Mouse (Mus musculus) lung, postnatal 4 days (tissue): Measurements from ENCODE around the gene Sgf29.
A peak's percentile ranks its signal among the peaks of the same experiment; 100 is the strongest.

Source experiments
- DNase-seq, 2 experiments: peaks; one replicate each; pipeline ENCODE4 v3.0.0; 2021

Gene Sgf29

GRCm38 (mm10) chr7:126649231-126650051 lies at the start of gene Sgf29:
Gene Sgf29, plus strand, starts transcription at chr7:126649309.
- peak; percentile 94 to 95 for DNase-seq

GRCm38 (mm10) chr7:126601896-126602295 lies 47.2 kb upstream of the Sgf29 start:
- no peak for DNase-seq

GRCm38 (mm10) chr7:126602650-126603049 lies 46.5 kb upstream of the Sgf29 start:
- DNase-seq: no peak

- no peak for DNase-seq
Observed at GRCm38 (mm10) chr7:126606611-126607010, 42.5 kb upstream of the Sgf29 start.

GRCm38 (mm10) chr7:126607064-126607463 lies 42.0 kb upstream of the Sgf29 start:
- DNase-seq: peak; percentile 55 to 70

- no peak for DNase-seq
Observed at GRCm38 (mm10) chr7:126607796-126608195, 41.3 kb upstream of the Sgf29 start.

GRCm38 (mm10) chr7:126612736-126613135 lies 36.4 kb upstream of the Sgf29 start:
- DNase-seq: no peak

GRCm38 (mm10) chr7:126616707-126617106 lies 32.4 kb upstream of the Sgf29 start:
- no peak for DNase-seq

GRCm38 (mm10) chr7:126619559-126620275 lies 29.4 kb upstream of the Sgf29 start:
- no peak for DNase-seq

GRCm38 (mm10) chr7:126621452-126622359 lies 27.4 kb upstream of the Sgf29 start:
- DNase-seq: peak; percentile 46 to 68

- DNase-seq: no peak
Observed at GRCm38 (mm10) chr7:126623381-126623780, 25.7 kb upstream of the Sgf29 start.

GRCm38 (mm10) chr7:126624774-126625173 lies 24.3 kb upstream of the Sgf29 start:
- peak; percentile 39 to 49 for DNase-seq

- DNase-seq: peak; percentile 86 to 93
Observed at GRCm38 (mm10) chr7:126625369-126625768, 23.7 kb upstream of the Sgf29 start.

GRCm38 (mm10) chr7:126625807-126626600 lies 23.1 kb upstream of the Sgf29 start:
- DNase-seq: no peak

- DNase-seq: peak in 1 of 2 experiments; percentile 51
Observed at GRCm38 (mm10) chr7:126628111-126628510, 21.0 kb upstream of the Sgf29 start.

GRCm38 (mm10) chr7:126629915-126630314 lies 19.2 kb upstream of the Sgf29 start:
- no peak for DNase-seq

GRCm38 (mm10) chr7:126630824-126631518 lies 18.1 kb upstream of the Sgf29 start, which contains the start of gene Nupr1:
Gene Nupr1, minus strand, starts transcription at chr7:126630861.
- no peak for DNase-seq

- DNase-seq: no peak
Observed at GRCm38 (mm10) chr7:126632478-126632877, 16.6 kb upstream of the Sgf29 start.

GRCm38 (mm10) chr7:126635375-126635774 lies 13.7 kb upstream of the Sgf29 start:
- no peak for DNase-seq

- peak; percentile 47 to 59 for DNase-seq
Observed at GRCm38 (mm10) chr7:126636733-126637520, 12.2 kb upstream of the Sgf29 start.
